Mouse (Mus musculus) T-helper 1 cell (primary cell): ENCODE data around the gene Slc22a6.

ENCODE experiments used
- in situ Hi-C: fragments of 300-600 bp; cut with MboI, MseI; formaldehyde crosslinking; loops from one replicate; pipeline ENCODE4 v1.15.1; 2025; ENCODE audit warnings: high pct_unique_total_duplicates

The Slc22a6 gene

DNA sequence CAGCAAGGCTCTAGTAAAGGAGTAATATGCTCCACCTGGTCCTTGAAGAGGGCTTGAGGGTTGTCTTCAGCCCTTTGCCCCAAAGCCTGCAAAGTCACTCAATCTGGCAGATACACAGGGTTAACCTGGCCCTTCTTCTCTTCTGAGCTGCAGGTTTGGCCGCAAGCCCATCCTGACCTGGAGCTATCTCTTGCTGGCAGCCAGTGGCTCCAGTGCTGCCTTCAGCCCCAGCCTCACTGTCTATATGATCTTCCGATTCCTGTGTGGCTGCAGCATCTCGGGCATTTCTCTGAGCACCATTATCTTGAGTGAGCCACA, 12.6 kb upstream of the Slc22a6 start:
- in situ Hi-C loops, result no loop called here

DNA sequence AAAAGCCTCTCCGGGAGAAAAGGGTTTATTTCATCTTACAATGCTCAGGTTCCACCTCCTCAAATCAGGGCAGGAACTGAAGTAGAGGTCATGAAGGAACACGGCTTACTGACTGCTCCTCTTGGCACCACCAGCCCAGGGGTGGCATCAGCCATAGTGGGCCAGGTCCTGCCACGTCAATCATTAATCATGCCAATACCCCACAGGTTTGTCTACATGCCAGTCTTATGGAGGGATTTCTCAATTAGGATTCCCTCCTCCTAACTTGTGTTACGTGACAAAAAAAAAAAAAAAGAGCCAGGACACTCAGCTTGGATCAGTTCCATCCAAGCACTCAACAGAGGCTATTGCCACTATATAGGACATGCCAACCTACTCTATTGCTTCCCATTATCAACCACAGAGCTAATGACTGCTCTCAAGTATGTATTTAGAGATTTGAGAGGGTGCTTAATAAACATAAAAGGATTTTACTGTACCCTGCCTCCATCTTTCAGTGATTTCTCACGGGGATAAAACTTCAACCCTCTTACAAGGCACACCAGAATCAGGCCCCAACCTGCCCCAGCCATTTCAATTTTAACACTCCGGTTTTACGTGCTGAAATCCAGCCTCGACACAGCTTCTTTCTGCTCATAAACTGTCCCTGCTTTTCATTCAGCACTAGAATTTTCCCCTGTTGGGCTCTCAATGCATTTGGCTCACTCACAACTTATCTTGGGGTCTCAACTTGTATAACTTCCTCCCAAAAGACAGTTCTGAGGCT, 6.3 kb upstream of the Slc22a6 start:
- in situ Hi-C loops, result loop anchor here (10.0 kb wide), 1 partner anchor 557 kb away; no protein-coding TSS in a partner anchor

DNA sequence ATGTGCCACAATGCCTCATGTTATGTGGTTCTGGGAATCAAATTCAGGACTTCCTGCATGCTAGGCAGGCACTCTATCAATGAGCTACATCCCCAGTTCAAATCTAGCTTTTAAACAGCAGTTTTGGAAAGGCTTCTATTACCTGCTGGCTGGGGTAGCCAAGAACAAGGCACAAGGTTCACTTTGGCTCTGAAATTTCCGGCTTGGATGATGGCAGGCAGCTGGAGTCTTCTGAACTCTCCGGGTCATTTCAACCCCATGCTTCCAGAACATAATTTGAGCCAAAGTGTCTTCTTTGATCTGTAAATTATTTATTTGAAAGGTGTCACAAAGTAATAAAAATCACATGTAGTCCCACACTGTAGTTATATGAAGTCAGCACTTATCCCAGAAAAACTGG, 4.7 kb upstream of the Slc22a6 start:
- in situ Hi-C loops, result loop anchor here (10.0 kb wide), 1 partner anchor 558 kb away; no protein-coding TSS in a partner anchor

DNA sequence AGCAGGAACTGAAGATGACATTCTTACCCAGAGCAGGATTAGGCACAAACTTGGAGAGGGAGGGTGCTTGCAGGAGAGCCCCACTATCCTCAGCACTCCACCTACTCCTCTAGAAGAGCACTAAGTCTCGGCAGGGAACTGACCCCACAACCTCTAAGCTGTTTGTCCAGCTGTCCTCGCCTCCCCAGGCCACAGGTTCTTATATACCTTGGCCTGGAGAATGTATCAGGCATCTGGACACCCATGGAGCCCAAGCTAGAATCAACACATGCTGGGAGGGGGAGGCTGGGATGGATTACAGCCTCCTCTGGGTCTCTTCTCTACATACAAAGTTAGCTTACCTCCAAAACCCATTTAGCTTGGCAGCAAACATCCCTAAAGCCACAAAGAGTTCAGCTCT, 3.5 kb upstream of the Slc22a6 start:
- in situ Hi-C loops, result loop anchor here (10.0 kb wide), 1 partner anchor 560 kb away; no protein-coding TSS in a partner anchor

- in situ Hi-C loops, result loop anchor here (10.0 kb wide), 1 partner anchor 562 kb away; no protein-coding TSS in a partner anchor
These were observed 1.5 kb upstream of the Slc22a6 start for GRCm38 (mm10) chr19:8616314-8616713.

- in situ Hi-C loops, result no loop called here
These were observed 3.3 kb downstream of the Slc22a6 start for GRCm38 (mm10) chr19:8621098-8621497.

DNA sequence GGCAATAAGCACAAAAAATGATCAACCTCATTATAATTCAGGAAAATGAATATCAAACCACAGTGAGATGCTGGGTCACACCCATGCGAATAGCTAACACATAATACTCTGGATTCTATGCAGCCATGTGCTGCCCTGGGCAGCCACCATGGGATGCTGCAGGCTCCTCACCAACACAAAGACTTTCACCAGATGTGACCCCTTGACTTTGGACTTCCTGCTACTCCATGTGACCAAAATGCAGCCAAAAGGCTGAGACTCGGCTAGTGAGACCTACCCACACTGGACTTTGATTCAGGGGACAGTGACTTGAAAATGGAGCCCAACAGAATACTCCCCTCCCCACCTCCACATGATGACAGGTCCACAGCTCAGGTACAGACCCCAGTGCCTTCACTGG, 12.4 kb downstream of the Slc22a6 start:
- in situ Hi-C loops, result no loop called here

GRCm38 (mm10) chr19:8630826-8631225, 13.0 kb downstream of the Slc22a6 start:
- in situ Hi-C loops, result no loop called here

DNA sequence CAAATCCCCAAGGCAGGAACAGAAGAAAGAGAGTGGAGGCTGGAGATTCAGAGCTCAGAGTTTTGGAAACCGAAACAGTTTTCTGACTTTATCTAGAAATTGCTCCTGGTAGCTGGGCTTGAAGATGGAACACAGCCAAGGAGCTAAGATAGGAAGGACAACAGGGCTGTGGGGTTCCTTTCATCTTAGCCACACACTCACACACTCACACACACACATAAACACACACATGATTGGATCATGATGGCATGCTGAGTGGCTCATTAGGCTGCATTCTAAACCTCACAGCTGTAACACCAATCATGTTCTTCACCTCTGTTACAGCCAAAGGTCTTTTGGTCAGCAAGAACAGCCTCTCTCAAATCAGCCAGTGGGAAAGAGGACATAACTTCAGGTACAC, 14.2 kb downstream of the Slc22a6 start:
- in situ Hi-C loops, result no loop called here

DNA sequence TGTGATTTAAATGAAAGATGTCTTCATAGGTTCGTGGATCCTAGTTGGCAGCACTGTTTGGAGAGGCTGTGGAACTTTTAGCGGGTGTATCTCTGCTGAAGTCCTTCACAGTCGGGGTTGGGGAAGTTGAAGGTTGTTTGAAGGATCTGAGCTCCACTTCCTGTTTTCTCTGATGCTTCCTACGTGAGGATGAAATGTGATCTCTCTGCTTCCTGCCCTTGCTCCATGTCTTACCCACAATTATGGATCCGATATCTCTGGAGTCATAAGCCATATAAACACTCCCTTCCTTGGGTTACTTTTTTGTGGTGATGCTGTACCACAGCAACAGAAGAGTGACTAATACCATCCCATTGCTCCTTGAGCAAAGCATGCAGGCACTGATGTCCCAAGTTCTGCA, 24.2 kb downstream of the Slc22a6 start:
- in situ Hi-C loops, result no loop called here

DNA sequence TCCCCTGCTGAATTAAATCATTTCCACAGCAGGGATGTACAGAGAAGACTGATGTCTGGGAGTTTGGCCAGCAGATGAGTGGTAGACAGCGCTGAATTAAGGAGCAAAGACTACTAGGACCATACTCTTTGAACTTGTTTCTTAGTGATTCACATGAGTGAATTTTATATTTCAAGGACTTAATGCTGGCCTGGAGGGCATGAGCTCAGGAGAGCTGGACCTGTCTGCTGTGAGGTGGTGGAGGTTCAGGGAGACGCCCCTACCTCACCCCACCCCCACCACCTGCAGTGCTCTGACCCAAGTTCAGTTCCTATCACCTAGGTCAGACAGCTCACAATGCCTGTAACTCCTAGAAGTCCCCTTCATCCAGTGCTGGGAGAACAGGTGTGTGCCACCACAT, 28.6 kb downstream of the Slc22a6 start:
- in situ Hi-C loops, result no loop called here

DNA sequence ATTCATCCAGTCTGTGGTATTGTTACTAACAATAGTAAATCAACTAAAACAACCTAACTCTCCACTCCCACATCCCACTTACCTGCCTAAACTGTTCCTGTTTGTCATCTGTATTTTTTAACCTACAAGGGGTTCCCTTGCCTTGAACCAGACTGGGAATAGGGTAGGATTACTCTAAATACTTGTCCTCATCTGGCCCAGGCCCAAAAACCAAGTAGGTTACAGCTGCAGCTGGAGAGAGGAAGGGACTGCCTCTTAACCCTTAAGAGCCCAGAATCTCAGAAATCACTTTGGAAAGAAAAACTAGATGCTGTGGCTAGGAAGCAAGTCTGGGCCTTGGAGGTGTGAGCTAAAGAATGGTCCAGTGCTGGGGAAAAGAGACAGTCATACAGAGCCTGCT, 38.0 kb downstream of the Slc22a6 start:
- in situ Hi-C loops, result no loop called here

DNA sequence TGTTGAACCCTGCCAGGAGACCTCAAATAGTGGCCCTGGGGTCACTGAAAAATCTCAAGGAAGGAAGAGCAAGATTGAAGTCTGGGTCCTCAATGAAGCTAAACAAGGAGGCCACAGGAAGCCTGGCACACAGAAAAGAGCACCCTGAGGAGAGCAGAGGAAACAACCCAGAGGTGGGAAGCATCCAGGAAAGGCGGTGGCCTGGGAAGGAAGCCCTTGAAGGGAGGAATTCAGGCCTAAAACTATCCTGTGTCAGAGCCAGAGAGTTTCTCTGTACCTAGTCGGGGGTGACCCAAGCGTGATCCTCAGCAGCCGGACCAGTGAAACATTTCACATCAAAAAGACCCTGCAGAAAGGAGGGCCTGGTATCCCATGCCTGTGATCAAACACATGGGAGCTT, 38.5 kb downstream of the Slc22a6 start:
- in situ Hi-C loops, result no loop called here

- in situ Hi-C loops, result no loop called here
These were observed 44.0 kb downstream of the Slc22a6 start for GRCm38 (mm10) chr19:8661821-8662307.

DNA sequence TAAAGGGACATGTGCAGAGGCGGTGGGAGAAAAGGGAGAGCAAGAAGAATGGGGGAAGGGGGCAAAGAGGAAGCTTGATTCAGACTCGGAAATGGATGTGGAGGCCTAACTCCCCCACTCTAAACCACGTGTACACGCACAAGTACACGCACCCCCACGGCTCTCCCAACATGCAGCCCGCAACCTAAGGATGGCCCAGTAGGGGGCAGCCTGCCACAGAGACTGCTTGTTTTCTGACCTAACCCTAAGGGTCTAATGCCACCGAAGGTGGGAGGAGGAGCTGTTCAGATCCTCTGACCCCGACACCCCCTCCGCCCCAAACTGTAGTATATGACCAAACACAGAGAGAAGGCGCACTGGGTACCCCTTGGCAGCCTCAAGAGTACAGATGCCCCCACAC, 44.5 kb downstream of the Slc22a6 start:
- in situ Hi-C loops, result no loop called here

GRCm38 (mm10) chr19:8663360-8663839, 45.6 kb downstream of the Slc22a6 start, which contains the start of gene Chrm1:
Chrm1 (plus strand) TSS chr19:8663789.
- in situ Hi-C loops, result no loop called here

- in situ Hi-C loops, result no loop called here
These were observed 46.1 kb downstream of the Slc22a6 start for GRCm38 (mm10) chr19:8663911-8664421.

DNA sequence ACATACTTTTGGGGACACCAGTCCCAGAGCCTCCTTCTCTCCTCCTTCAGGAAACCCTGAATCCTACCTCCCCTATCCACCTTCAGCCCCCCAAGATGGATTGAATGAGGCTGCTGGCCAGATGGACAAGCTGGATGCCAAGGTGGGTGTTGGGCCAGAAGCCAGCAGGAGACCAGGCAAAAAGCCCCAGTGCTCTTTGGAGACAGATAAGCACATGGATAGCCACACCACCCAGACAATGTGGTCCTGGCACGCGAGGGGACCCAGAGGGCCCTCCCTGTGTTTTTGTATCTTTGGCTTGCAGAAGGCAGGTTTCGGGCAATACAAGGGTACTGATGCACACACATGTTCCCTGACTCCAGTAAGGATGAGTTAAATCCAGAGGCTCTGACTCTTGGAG, 47.0 kb downstream of the Slc22a6 start:
- in situ Hi-C loops, result no loop called here

DNA sequence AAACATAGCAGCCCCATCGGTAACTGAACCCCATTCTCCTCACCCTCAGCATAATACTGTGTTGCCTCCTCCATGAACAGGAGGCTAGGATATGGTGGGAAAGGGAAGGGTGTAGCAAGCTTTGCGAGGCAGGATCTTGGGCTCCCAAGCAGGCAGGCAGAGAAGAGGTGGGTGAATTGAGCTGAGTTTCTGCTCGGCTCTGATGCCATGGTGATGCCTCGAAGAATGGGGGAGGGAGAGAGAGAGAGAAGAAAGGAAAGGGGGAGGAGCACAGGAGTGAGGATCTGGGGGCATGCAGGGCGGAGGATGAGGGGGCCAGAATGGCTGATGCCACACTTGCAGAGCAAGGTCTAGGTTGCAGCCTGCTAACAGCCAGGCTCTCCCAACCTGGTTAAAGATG, 47.9 kb downstream of the Slc22a6 start:
- in situ Hi-C loops, result no loop called here

- in situ Hi-C loops, result no loop called here
These were observed 55.0 kb downstream of the Slc22a6 start for GRCm38 (mm10) chr19:8672859-8673258.

DNA sequence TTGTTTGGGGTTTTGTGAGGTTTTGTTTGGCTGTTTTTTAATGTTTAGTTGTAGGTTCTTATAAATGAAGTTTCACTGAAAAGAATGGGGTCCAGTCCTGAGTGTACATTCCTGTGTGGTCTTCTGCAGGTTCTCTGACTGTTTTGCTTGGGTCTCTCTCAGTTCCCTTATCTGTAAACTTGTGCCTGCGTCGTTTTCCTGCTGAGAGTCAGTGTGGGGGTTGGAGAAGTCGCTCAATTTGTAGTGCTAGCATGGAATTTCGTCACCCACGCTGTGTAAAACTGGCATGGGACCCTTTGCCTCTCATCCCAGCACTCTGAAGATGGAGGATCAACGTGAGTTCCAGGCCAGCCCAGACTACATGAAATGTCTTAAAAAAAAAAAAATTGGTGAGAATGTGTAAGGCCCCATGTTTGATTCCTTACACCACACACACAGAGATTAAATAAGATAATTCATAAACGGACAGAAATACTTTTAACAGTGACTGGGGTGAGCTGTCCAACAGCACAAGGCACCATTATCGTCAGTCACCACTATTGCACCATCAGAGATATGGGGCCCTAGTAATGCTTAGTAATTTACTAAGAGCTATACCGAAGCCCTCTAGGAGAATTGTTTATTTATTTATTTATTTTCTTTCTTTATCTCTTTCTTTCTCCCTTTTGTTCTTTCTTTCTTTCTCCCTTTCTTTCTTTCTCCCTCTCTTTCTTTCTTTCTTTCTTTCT, 55.7 kb downstream of the Slc22a6 start:
- in situ Hi-C loops, result no loop called here
